Mouse (Mus musculus) liver, embryonic 11.5 days (tissue): ENCODE measurements around the gene 3110082J24Rik. TPM values are rescaled to one million over a fixed set of nuclear protein-coding genes. Genes with fewer than 3 reads are reported as not detected.

Experiments
- ATAC-seq: fragments of 200-750 bp; cut with Nextera tagmentation; replicated peaks from 2 replicates; pipeline ENCODE4 v1.8.0; 2017; ENCODE audit warnings: moderate number of reproducible peaks, mild to moderate bottlenecking, moderate TSS enrichment, moderate library complexity; ENCODE audit not compliant: low FRiP score
- DNase-seq: peaks from one replicate; pipeline ENCODE4 v3.0.0-alpha.2; 2017; ENCODE audit warnings: low spot score
- H3K27ac ChIP-seq: fragments of 300-500 bp; sonication (generic); 2 replicates; pipeline ENCODE4 v1.5.1; 2014; ENCODE audit warnings: mild to moderate bottlenecking, low read depth, low read length, control low read depth
- H3K27me3 ChIP-seq: fragments of 300-500 bp; sonication (generic); replicated peaks from 2 replicates; pipeline ENCODE4 v1.6.1; 2014; ENCODE audit warnings: low read length, mixed read lengths; ENCODE audit not compliant: control insufficient read depth, insufficient read depth
- H3K36me3 ChIP-seq: fragments of 300-500 bp; sonication (generic); 2 replicates; pipeline ENCODE4 v1.6.1; 2014; ENCODE audit warnings: mild to moderate bottlenecking, low read length, moderate library complexity, mixed read lengths; ENCODE audit not compliant: control insufficient read depth, insufficient read depth
- H3K4me1 ChIP-seq: fragments of 300-500 bp; sonication (generic); replicated peaks from 2 replicates; pipeline ENCODE4 v1.6.1; 2014; ENCODE audit warnings: low read length, mixed read lengths; ENCODE audit not compliant: control insufficient read depth, insufficient read depth
- H3K4me2 ChIP-seq: fragments of 300-500 bp; sonication (generic); 2 replicates; pipeline ENCODE4 v1.6.1; 2014; ENCODE audit warnings: mild to moderate bottlenecking, control low read depth, moderate library complexity
- H3K4me3 ChIP-seq: fragments of 300-500 bp; sonication (generic); 2 replicates; pipeline ENCODE4 v1.5.1; 2014; ENCODE audit warnings: low read depth, low read length, control low read depth
- H3K9ac ChIP-seq: fragments of 300-500 bp; sonication (generic); 2 replicates; pipeline ENCODE4 v1.6.1; 2014; ENCODE audit warnings: low read depth, low read length, control low read depth
- H3K9me3 ChIP-seq: fragments of 300-500 bp; sonication (generic); 2 replicates; pipeline ENCODE4 v1.6.1; 2016; ENCODE audit warnings: low read length, inconsistent platforms, mixed read lengths; ENCODE audit not compliant: control insufficient read depth
- WGBS: fragments of 180-500 bp; shearing (Covaris S2); extraction: QIAGEN DNeasy Blood & Tissue Kit; methylation state at CpG from one replicate; pipeline ENCODE4 v1.1.7; 2014; 5-methylcytosine and 5-hydroxymethylcytosine counted together
- polyA plus RNA-seq: library from polyadenylated mRNA; unstranded; fragments of >200 nt; fragmentation: Nextera tagmentation; extraction: Ambion mirVana; gene quantifications from 2 replicates; pipeline ENCODE4 v1.2.1, GENCODE M21; 2014

Gene 3110082J24Rik
- polyA plus RNA-seq, 1 experiment from 2014 or later = not detected

DNA sequence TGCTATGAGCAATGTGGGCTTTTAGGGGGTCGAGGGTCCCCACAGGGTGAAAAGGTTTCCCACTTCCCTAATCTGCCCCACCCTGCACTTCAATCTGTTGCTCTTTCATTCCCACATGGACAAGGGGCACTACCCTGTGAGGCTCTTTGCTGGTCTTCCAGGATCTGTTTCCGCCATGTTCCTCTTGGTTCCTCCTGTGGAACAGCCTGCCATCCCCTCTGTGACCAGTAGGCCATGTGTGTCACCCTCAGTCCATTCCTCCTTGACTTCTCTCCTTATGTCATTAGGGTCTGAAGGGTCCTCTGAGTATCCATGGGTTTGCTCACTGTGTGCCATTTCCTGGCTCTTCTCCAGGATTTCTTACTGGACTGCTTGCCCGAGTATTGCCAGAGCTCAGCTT is 5.9 kb upstream of the 3110082J24Rik start:
- peaks cover 15% of the 10 kb centered on the region for H3K4me1 ChIP-seq
- H3K4me3 ChIP-seq = no peak overlapping the region; the same call in 1 of the 2 replicates
- H3K9me3 ChIP-seq = no peaks in the 10 kb centered on the region
- peaks cover 81% of the 10 kb centered on the region for H3K27me3 ChIP-seq
- H3K27ac ChIP-seq = no peak overlapping the region
- no peak overlapping the region for H3K9ac ChIP-seq
- H3K36me3 ChIP-seq = no peaks in the 10 kb centered on the region
- peak overlapping the region; percentile 63 for H3K4me2 ChIP-seq
- DNase-seq = no peak
- 56% methylated on average over 3 of the region's 3 CpGs for WGBS
- no peak for ATAC-seq

GRCm38 (mm10) chr5:30111126-30111525 is 5.2 kb upstream of the 3110082J24Rik start:
- Histone ChIP-seq H3K9ac (no peak overlapping the region), H3K27ac (no peak overlapping the region), H3K27me3 (peaks cover 87% of the 10 kb centered on the region), H3K9me3 (no peaks in the 10 kb centered on the region), H3K4me3 (peak overlapping the region; percentile 26), H3K36me3 (no peaks in the 10 kb centered on the region), H3K4me1 (peaks cover 15% of the 10 kb centered on the region), H3K4me2 (peak overlapping the region; percentile 63)
- DNase-seq (peak; percentile 68), ATAC-seq (peak; percentile 60)
- 1% methylated on average over 18 of the region's 18 CpGs for WGBS

GRCm38 (mm10) chr5:30110371-30111060 is 4.6 kb upstream of the 3110082J24Rik start:
- Histone ChIP-seq H3K4me1 (peaks cover 15% of the 10 kb centered on the region), H3K9me3 (no peaks in the 10 kb centered on the region), H3K36me3 (no peaks in the 10 kb centered on the region), H3K4me2 (peak overlapping the region; percentile 63), H3K27ac (no peak overlapping the region), H3K9ac (no peak overlapping the region), H3K4me3 (peak overlapping the region; percentile 26), H3K27me3 (peaks cover 87% of the 10 kb centered on the region)
- WGBS = 11% methylated on average over 22 of the region's 22 CpGs
- DNase-seq = no peak
- ATAC-seq = 0 out of 2 replicates have a peak, but pooled peaks have one; percentile 27

GRCm38 (mm10) chr5:30109899-30110298 is 4.0 kb upstream of the 3110082J24Rik start:
- peaks cover 89% of the 10 kb centered on the region for H3K27me3 ChIP-seq
- no peak overlapping the region for H3K9ac ChIP-seq
- H3K4me2 ChIP-seq = no peak overlapping the region
- H3K4me3 ChIP-seq = no peak overlapping the region
- ATAC-seq = no peak
- H3K27ac ChIP-seq = no peak overlapping the region
- no peak for DNase-seq
- H3K4me1 ChIP-seq = peaks cover 14% of the 10 kb centered on the region
- H3K36me3 ChIP-seq = no peaks in the 10 kb centered on the region
- H3K9me3 ChIP-seq = no peaks in the 10 kb centered on the region
- 47% methylated on average over 2 of the region's 2 CpGs for WGBS

GRCm38 (mm10) chr5:30108233-30108632 is 2.3 kb upstream of the 3110082J24Rik start:
- ATAC-seq (no peak), DNase-seq (no peak)
- H3K4me3 ChIP-seq = no peak overlapping the region
- H3K27me3 ChIP-seq = peaks cover 88% of the 10 kb centered on the region
- no peak overlapping the region for H3K4me2 ChIP-seq
- no peak overlapping the region for H3K9ac ChIP-seq
- H3K36me3 ChIP-seq = no peaks in the 10 kb centered on the region
- H3K27ac ChIP-seq = no peak overlapping the region
- no peaks in the 10 kb centered on the region for H3K9me3 ChIP-seq
- WGBS = 68% methylated on average over 6 of the region's 6 CpGs
- peaks cover 11% of the 10 kb centered on the region for H3K4me1 ChIP-seq

DNA sequence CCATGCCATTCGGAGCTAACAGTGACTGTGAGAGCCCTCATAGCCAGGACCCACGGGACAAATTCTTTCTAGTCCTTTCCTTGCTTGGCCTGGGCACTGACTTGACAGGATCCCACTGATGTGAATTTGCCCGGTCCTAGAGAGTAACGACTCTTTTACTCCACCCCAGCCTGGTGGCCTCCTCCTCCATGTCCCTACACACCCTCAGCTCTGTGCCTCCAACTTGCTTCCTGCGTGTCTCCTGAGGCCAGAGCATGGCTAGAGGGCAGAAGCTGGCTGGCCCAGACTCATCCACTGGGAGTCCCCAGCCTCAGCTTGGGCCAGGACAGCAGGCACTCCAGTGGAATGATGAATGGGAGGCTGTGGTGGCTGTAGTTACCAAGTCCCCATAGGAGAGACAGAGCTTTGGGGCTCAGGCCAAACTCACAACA is 1.7 kb upstream of the 3110082J24Rik start:
- H3K9ac ChIP-seq = no peak overlapping the region

GRCm38 (mm10) chr5:30107186-30107585 is 1.3 kb upstream of the 3110082J24Rik start:
- Histone ChIP-seq H3K4me3 (no peak overlapping the region), H3K4me2 (no peak overlapping the region), H3K27ac (no peak overlapping the region), H3K4me1 (peaks cover 11% of the 10 kb centered on the region), H3K9ac (no peak overlapping the region), H3K27me3 (peaks cover 81% of the 10 kb centered on the region), H3K36me3 (no peaks in the 10 kb centered on the region), H3K9me3 (no peaks in the 10 kb centered on the region)
- no peak for DNase-seq
- 23% methylated on average over 7 of the region's 7 CpGs for whole genome bisulfite sequencing
- ATAC-seq = no peak

More for the DNA sequence above, 1.7 kb upstream of the 3110082J24Rik start:
- Histone ChIP-seq H3K4me1 (peaks cover 11% of the 10 kb centered on the region), H3K9me3 (no peaks in the 10 kb centered on the region), H3K27me3 (peaks cover 84% of the 10 kb centered on the region), H3K4me2 (no peak overlapping the region), H3K36me3 (no peaks in the 10 kb centered on the region), H3K27ac (no peak overlapping the region), H3K4me3 (no peak overlapping the region)
- no peak for DNase-seq
- no peak for ATAC-seq
- WGBS = 16% methylated on average over 5 of the region's 5 CpGs

DNA sequence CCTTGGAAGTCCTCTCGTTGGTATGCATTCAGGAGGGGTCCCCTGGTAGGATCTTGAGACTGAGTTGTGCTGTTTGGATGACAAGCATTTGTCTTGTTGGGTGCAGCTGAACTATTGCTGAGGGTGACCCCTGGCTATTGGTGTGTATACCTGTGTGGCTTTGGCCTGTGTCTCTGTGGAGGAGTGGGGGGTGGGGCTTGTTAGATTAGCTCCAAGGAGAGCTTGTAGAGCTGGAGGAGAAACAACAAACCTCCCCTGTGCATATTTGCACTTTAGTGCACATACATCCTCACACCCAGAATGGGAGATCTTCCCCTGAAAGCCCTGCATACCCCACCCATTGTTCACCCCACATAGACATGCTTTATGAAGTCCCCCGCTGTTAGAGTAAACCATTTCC is 870 bp upstream of the 3110082J24Rik start:
- Histone ChIP-seq H3K4me3 (no peak overlapping the region), H3K36me3 (no peaks in the 10 kb centered on the region), H3K27ac (no peak overlapping the region), H3K9ac (no peak overlapping the region), H3K27me3 (peaks cover 76% of the 10 kb centered on the region), H3K9me3 (no peaks in the 10 kb centered on the region), H3K4me2 (no peak overlapping the region), H3K4me1 (peaks cover 11% of the 10 kb centered on the region)
- DNase-seq (no peak), ATAC-seq (no peak)
- WGBS = 32% methylated on average over 2 of the region's 2 CpGs
